Comparison of ENCODE assay signal across 10 mouse cellular contexts in the genomic region with DNA sequence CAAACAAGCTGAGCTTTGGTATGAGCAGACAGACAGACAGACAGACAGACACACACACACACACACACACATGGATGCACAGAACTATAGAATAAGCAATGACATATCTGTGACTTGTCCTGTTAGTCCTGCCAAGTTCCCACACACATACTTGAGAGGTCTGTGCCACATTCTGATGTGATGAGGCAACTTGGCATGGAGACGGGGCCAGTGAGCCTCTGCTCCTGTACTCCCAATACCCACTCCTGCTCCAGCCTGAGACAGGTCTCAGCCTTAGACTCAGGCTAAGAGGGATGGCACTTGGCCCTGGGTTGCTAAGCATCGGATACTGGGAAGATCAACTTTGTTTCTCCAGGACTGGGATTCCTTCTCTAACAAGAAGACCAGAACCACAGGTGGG. TPM values are rescaled to one million over a fixed set of nuclear protein-coding genes. Genes with fewer than 3 reads are reported as not detected.
A peak's percentile ranks its signal among the peaks of the same experiment; 100 is the strongest.
DNase-seq lines count a peak whose midpoint lies in the region; ATAC-seq and TF ChIP-seq lines count a peak whose summit lies in the region.
"Had no signal": no experiment of that assay in that cellular context is flagged by ENCODE, and none has a peak within 500 bp of the region (broad histone marks: within the 10 kb centered on the region; RNA-seq: fewer than 3 reads in every experiment).

No protein-coding gene starts in this region.

- H3K9ac ChIP-seq in hindbrain, embryonic 16.5 days (ENCODE audit: low read depth, low read length) = no peak overlapping the region
- H3K9ac ChIP-seq in midbrain, postnatal 0 days (replicated peaks; ENCODE audit: low read length, poor library complexity, severe bottlenecking) = no peak overlapping the region
- 0 out of 2 replicates have a peak overlapping the region, but pooled peaks have one; percentile 1 for H3K9ac ChIP-seq in heart, embryonic 14.5 days (ENCODE audit: low read length)
- H3K9ac ChIP-seq: liver, embryonic 13.5 days had no signal

- WGBS in hindbrain, embryonic 10.5 days = 83% methylated on average over 2 of the region's 2 CpGs
- WGBS in hindbrain, embryonic 16.5 days = 74% methylated on average over 2 of the region's 2 CpGs
- 87% methylated on average over 2 of the region's 2 CpGs for WGBS in midbrain, embryonic 10.5 days
- 85% methylated on average over 2 of the region's 2 CpGs for WGBS in midbrain, postnatal 0 days
- 25% methylated on average over 2 of the region's 2 CpGs for WGBS in heart, embryonic 14.5 days

- H3K27ac ChIP-seq in hindbrain, embryonic 10.5 days = peak overlapping the region; percentile 54
- no peak overlapping the region for H3K27ac ChIP-seq in hindbrain, embryonic 16.5 days (ENCODE audit: low read depth, low read length)
- peak overlapping the region; percentile 18; the same call in 1 of the 2 replicates for H3K27ac ChIP-seq in midbrain, embryonic 10.5 days (replicated peaks)
- H3K27ac ChIP-seq in midbrain, postnatal 0 days (ENCODE audit: low read depth, low read length) = no peak overlapping the region
- H3K27ac ChIP-seq in heart, embryonic 14.5 days (replicated peaks in 1 of 2; ENCODE audit: control insufficient read depth in 1 of 2, insufficient read depth in 1 of 2, low read depth in 2 of 2, low read length in 2 of 2) = peak overlapping the region; percentile 80 to 92
- H3K27ac ChIP-seq: liver, embryonic 13.5 days had no signal

- H3K4me3 ChIP-seq in hindbrain, embryonic 10.5 days = no peak overlapping the region
- no peak overlapping the region for H3K4me3 ChIP-seq in hindbrain, embryonic 16.5 days (ENCODE audit: low read length)
- no peak overlapping the region for H3K4me3 ChIP-seq in midbrain, embryonic 10.5 days
- H3K4me3 ChIP-seq in midbrain, postnatal 0 days (ENCODE audit: low read depth, low read length) = no peak overlapping the region
- H3K4me3 ChIP-seq in heart, embryonic 14.5 days (ENCODE audit: control insufficient read depth in 1 of 2, insufficient read depth in 1 of 2, low read depth in 1 of 2, low read length in 2 of 2) = no peak overlapping the region
- H3K4me3 ChIP-seq: erythroblast, embryonic 14.5 days; liver, embryonic 13.5 days had no signal

- peaks cover 3% of the 10 kb centered on the region; the same call in 1 of the 2 replicates for H3K9me3 ChIP-seq in hindbrain, embryonic 10.5 days
- no peaks in the 10 kb centered on the region for H3K9me3 ChIP-seq in hindbrain, embryonic 16.5 days (ENCODE audit: control insufficient read depth, low read length)
- H3K9me3 ChIP-seq in midbrain, embryonic 10.5 days (replicated peaks) = no peaks in the 10 kb centered on the region
- H3K9me3 ChIP-seq in midbrain, postnatal 0 days (ENCODE audit: low read length) = no peaks in the 10 kb centered on the region; the same call in 1 of the 2 replicates
- H3K9me3 ChIP-seq in heart, embryonic 14.5 days (ENCODE audit: control insufficient read depth, low read length) = peaks cover 4% of the 10 kb centered on the region; the same call in 1 of the 2 replicates
- H3K9me3 ChIP-seq: liver, embryonic 13.5 days had no signal

- H3K27me3 ChIP-seq in hindbrain, embryonic 10.5 days (ENCODE audit: insufficient read depth, poor library complexity, severe bottlenecking) = no peaks in the 10 kb centered on the region
- H3K27me3 ChIP-seq in hindbrain, embryonic 16.5 days (replicated peaks; ENCODE audit: control insufficient read depth, insufficient read depth, low read length) = no peaks in the 10 kb centered on the region
- H3K27me3 ChIP-seq in midbrain, embryonic 10.5 days (ENCODE audit: low read depth, poor library complexity, severe bottlenecking) = no peaks in the 10 kb centered on the region
- no peaks in the 10 kb centered on the region for H3K27me3 ChIP-seq in midbrain, postnatal 0 days (ENCODE audit: insufficient read depth, low read length)
- no peaks in the 10 kb centered on the region for H3K27me3 ChIP-seq in heart, embryonic 14.5 days (ENCODE audit: control insufficient read depth, insufficient read depth, low read length)
- H3K27me3 ChIP-seq: liver, embryonic 13.5 days had no signal

- peaks cover 18% of the 10 kb centered on the region for H3K4me1 ChIP-seq in hindbrain, embryonic 10.5 days (replicated peaks)
- H3K4me1 ChIP-seq in hindbrain, embryonic 16.5 days (ENCODE audit: control insufficient read depth, insufficient read depth, low read depth, low read length) = no peaks in the 10 kb centered on the region; the same call in 1 of the 2 replicates
- 0 out of 2 replicates have a peak, but pooled peaks cover 5% of the 10 kb centered on the region for H3K4me1 ChIP-seq in midbrain, embryonic 10.5 days
- no peaks in the 10 kb centered on the region for H3K4me1 ChIP-seq in midbrain, postnatal 0 days (ENCODE audit: insufficient read depth, low read length)
- H3K4me1 ChIP-seq in heart, embryonic 14.5 days (ENCODE audit: control insufficient read depth in 2 of 2, insufficient read depth in 2 of 2, low read length in 2 of 2) = peaks cover 21 to 33% of the 10 kb centered on the region in 2 experiments

- H3K4me2 ChIP-seq in hindbrain, embryonic 16.5 days (ENCODE audit: low read length) = no peak overlapping the region
- H3K4me2 ChIP-seq in midbrain, postnatal 0 days (ENCODE audit: low read depth, low read length, poor library complexity, severe bottlenecking) = no peak overlapping the region
- H3K4me2 ChIP-seq in heart, embryonic 14.5 days (ENCODE audit: low read length) = no peak overlapping the region
- H3K4me2 ChIP-seq: liver, embryonic 13.5 days had no signal

- DNase-seq in hindbrain, embryonic 10.5 days (ENCODE audit: low spot score) = no peak
- no peak for DNase-seq in midbrain, embryonic 10.5 days (ENCODE audit: low spot score)
- DNase-seq in midbrain, postnatal 0 days (ENCODE audit: low spot score) = no peak
- DNase-seq in urinary bladder, postnatal 4 days (ENCODE audit: low spot score in 2 of 2) = no peak
- DNase-seq in right cerebral cortex, adult 18-20 months = no peak
- DNase-seq: kidney, postnatal 36 days; liver, embryonic 13.5 days had no signal

- H3K36me3 ChIP-seq in hindbrain, embryonic 10.5 days = peaks cover 25% of the 10 kb centered on the region
- no peaks in the 10 kb centered on the region for H3K36me3 ChIP-seq in hindbrain, embryonic 16.5 days (ENCODE audit: control insufficient read depth, insufficient read depth, low read length)
- H3K36me3 ChIP-seq in midbrain, embryonic 10.5 days = peaks cover 18% of the 10 kb centered on the region
- H3K36me3 ChIP-seq in midbrain, postnatal 0 days (ENCODE audit: insufficient read depth, low read length) = peaks cover 11% of the 10 kb centered on the region
- H3K36me3 ChIP-seq in heart, embryonic 14.5 days (ENCODE audit: control insufficient read depth, insufficient read depth, low read length) = peaks cover 35% of the 10 kb centered on the region
- H3K36me3 ChIP-seq: liver, embryonic 13.5 days had no signal

- ATAC-seq in hindbrain, embryonic 16.5 days = no peak
- no peak for ATAC-seq in midbrain, postnatal 0 days (ENCODE audit: low FRiP score)
- ATAC-seq in heart, embryonic 14.5 days (ENCODE audit: insufficient number of reproducible peaks, insufficient read depth, low FRiP score, low read depth) = 0 out of 2 replicates have a peak, but pooled peaks have one; percentile 49

- no peak for TF ChIP-seq CTCF in midbrain, postnatal 0 days (IDR thresholded peaks at IDR 0.05)

RNA-seq across cellular contexts. Expression of gene Dnah17, which starts 30.3 kb away (rescaled TPM):
- 0.19 and 0.33 TPM in 2 replicates for polyA plus RNA-seq in hindbrain, embryonic 10.5 days (2016; fragmentation: Nextera tagmentation; extraction: Ambion mirVana)
- 0.22 and 0.23 TPM in 2 replicates for polyA plus RNA-seq in hindbrain, embryonic 16.5 days (2015; fragmentation: Nextera tagmentation; extraction: Ambion mirVana)
- 0.14 and 0.17 TPM in 2 replicates for polyA plus RNA-seq in midbrain, embryonic 10.5 days (2016; fragmentation: Nextera tagmentation; extraction: Ambion mirVana)
- total RNA-seq in midbrain, postnatal 0 days (2014; rRNA removed) = 0.05 TPM in 2 replicates
- polyA plus RNA-seq in midbrain, postnatal 0 days (2015; fragmentation: Nextera tagmentation; extraction: Ambion mirVana) = 0.15 and 0.20 TPM in 2 replicates
- polyA plus RNA-seq in heart, embryonic 14.5 days (2014; fragmentation: Nextera tagmentation; extraction: Ambion mirVana) = 0.11 and 0.23 TPM in 2 replicates
- polyA plus RNA-seq: erythroblast, embryonic 14.5 days had no signal

Comparison
In these comparisons a context has a peak if more than half of its experiments do, and no peak if none do; other contexts are left out.
1. H3K27ac ChIP-seq: peak in hindbrain, embryonic 10.5 days (single experiment), midbrain, embryonic 10.5 days (single experiment) and heart, embryonic 14.5 days (2 of 2); none in hindbrain, embryonic 16.5 days (single experiment) and midbrain, postnatal 0 days (single experiment).